Mouse (Mus musculus): ENCODE results near the gene Csf2. TPM values are rescaled to one million over a fixed set of nuclear protein-coding genes. Genes with fewer than 3 reads are reported as not detected.
A peak's percentile ranks its signal among the peaks of the same experiment; 100 is the strongest.

Csf2 gene
- polyA plus RNA-seq, 1 experiment = not detected

DNA sequence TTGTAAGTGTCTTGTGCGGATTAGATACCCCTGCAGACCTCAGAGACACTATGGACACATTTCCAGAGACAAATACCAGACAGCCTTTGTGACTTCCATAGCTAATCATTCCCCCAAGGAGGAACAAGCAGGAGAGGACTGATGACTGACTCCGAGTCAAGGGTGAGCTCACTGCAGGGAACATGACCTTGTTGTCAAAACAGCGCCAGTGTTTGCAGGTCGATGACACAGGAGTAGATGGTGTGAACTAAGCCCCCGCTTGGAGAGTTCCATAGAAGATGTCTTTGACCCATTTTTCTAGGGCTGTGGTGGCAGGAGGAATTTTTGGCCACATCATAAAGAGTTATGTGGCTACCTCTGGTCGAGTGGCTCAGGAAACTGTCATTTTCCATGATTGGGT, 33.4 kb downstream of the Csf2 start:
- H3K27me3 ChIP-seq (ENCODE audit: control insufficient read depth, insufficient read depth, low read length) = no peaks in the 10 kb centered on the region
- no peak overlapping the region for H3K27ac ChIP-seq (ENCODE audit: control insufficient read depth, insufficient read depth, low read depth, low read length)
- peak overlapping the region; percentile 8; the same call in 1 of the 2 replicates for H3K4me3 ChIP-seq (ENCODE audit: control insufficient read depth, low read depth, low read length)
- no peaks in the 10 kb centered on the region for H3K4me1 ChIP-seq (ENCODE audit: control insufficient read depth, insufficient read depth, low read length)
- TF ChIP-seq POLR2A (IDR thresholded peaks at IDR 0.05; ENCODE audit: control insufficient read depth, low read depth, low read length) = no peak
- no peak for TF ChIP-seq CTCF (IDR thresholded peaks at IDR 0.05; ENCODE audit: control insufficient read depth, insufficient read depth, insufficient replicate concordance, low read depth, low read length)
- H3K36me3 ChIP-seq (ENCODE audit: control insufficient read depth, insufficient read depth, low read length) = no peaks in the 10 kb centered on the region

DNA sequence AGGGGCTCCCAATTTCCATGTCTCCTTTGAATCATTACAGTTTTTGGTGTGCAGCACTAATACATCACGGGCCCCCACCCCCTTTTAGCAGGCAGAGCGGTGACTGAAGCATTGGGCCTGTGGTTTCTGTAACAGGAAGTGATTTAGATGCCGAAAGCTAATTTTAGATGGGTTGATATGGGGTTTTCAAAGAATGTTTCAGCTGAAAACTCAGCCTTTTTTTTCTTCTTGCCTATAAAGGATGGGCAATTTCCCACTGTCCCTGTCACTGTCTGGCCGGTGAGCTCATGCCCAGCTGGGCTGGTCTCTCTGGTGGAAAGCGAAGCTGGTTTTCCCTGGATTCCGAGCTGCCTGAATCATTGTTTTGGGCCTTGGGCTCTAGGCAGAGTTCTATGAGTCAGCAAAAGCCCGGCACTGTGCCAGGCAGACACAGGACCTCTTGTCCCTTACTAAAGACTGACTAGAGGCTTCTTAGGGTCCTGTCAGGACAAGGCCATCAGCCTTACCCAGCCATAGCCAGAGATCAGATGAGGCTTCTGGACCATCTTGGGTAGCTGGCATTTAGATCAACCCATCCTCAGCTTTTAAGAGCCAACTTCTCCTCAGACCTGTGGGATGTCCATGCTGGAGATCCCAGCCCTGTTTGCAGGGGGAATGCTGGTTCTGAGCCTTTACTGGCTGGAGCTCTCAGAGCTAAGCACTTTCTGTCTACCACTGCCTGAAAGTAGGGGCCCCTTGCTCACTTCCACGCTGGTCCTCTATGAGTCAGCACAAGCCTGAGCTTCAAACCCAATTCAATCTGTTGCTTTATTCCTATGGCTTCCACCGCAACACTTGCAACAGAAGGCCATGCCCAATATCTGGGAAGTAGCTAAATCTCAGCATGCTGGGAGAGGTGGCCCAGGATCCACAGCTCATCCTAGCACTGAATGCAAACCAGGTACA, 34.7 kb downstream of the Csf2 start:
- Histone ChIP-seq H3K4me3 (ENCODE audit: control insufficient read depth, low read depth, low read length) (peak overlapping the region; percentile 63), H3K27ac (ENCODE audit: control insufficient read depth, insufficient read depth, low read depth, low read length) (no peak overlapping the region), H3K36me3 (ENCODE audit: control insufficient read depth, insufficient read depth, low read length) (no peaks in the 10 kb centered on the region), H3K4me1 (ENCODE audit: control insufficient read depth, insufficient read depth, low read length) (no peaks in the 10 kb centered on the region), H3K27me3 (ENCODE audit: control insufficient read depth, insufficient read depth, low read length) (no peaks in the 10 kb centered on the region)
- TF ChIP-seq CTCF (IDR thresholded peaks at IDR 0.05; ENCODE audit: control insufficient read depth, insufficient read depth, insufficient replicate concordance, low read depth, low read length) (no peak), POLR2A (IDR thresholded peaks at IDR 0.05; ENCODE audit: control insufficient read depth, low read depth, low read length) (no peak)

GRCm38 (mm10) chr11:54213631-54214030, 35.8 kb downstream of the Csf2 start:
- H3K27me3 ChIP-seq (ENCODE audit: control insufficient read depth, insufficient read depth, low read length) = no peaks in the 10 kb centered on the region
- H3K4me1 ChIP-seq (ENCODE audit: control insufficient read depth, insufficient read depth, low read length) = no peaks in the 10 kb centered on the region
- H3K36me3 ChIP-seq (ENCODE audit: control insufficient read depth, insufficient read depth, low read length) = no peaks in the 10 kb centered on the region
- no peak for TF ChIP-seq POLR2A (IDR thresholded peaks at IDR 0.05; ENCODE audit: control insufficient read depth, low read depth, low read length)
- no peak for TF ChIP-seq CTCF (IDR thresholded peaks at IDR 0.05; ENCODE audit: control insufficient read depth, insufficient read depth, insufficient replicate concordance, low read depth, low read length)
- H3K27ac ChIP-seq (ENCODE audit: control insufficient read depth, insufficient read depth, low read depth, low read length) = no peak overlapping the region
- H3K4me3 ChIP-seq (ENCODE audit: control insufficient read depth, low read depth, low read length) = peak overlapping the region; percentile 63

- Histone ChIP-seq H3K36me3 (ENCODE audit: control insufficient read depth, insufficient read depth, low read length) (no peaks in the 10 kb centered on the region), H3K27ac (ENCODE audit: control insufficient read depth, insufficient read depth, low read depth, low read length) (no peak overlapping the region), H3K4me1 (ENCODE audit: control insufficient read depth, insufficient read depth, low read length) (no peaks in the 10 kb centered on the region), H3K4me3 (ENCODE audit: control insufficient read depth, low read depth, low read length) (no peak overlapping the region), H3K27me3 (ENCODE audit: control insufficient read depth, insufficient read depth, low read length) (no peaks in the 10 kb centered on the region)
- no peak for TF ChIP-seq POLR2A (IDR thresholded peaks at IDR 0.05; ENCODE audit: control insufficient read depth, low read depth, low read length)
- TF ChIP-seq CTCF (IDR thresholded peaks at IDR 0.05; ENCODE audit: control insufficient read depth, insufficient read depth, insufficient replicate concordance, low read depth, low read length) = no peak
Observed at GRCm38 (mm10) chr11:54206993-54207392, 42.5 kb downstream of the Csf2 start.

DNA sequence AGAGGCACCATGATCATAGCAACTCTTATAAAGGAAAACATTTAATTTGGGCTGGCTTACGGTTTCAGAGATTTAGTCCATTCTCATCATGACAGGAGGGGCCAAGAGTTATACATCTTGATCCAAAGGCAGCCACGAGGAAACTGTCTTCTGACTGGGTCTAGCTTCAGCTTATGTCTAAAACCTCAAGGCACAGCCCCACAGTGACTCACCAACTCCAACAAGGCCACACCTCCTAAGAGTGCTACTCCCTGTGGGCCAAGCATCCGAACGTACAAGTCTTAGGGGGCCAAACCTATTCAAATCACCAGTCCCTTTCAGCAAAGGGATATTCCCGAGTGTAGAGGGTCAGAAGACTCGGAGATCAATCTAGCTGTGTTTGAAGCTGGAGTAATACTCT, 44.1 kb downstream of the Csf2 start:
- TF ChIP-seq CTCF (IDR thresholded peaks at IDR 0.05; ENCODE audit: control insufficient read depth, insufficient read depth, insufficient replicate concordance, low read depth, low read length) (no peak), POLR2A (IDR thresholded peaks at IDR 0.05; ENCODE audit: control insufficient read depth, low read depth, low read length) (no peak)
- no peak overlapping the region for H3K27ac ChIP-seq (ENCODE audit: control insufficient read depth, insufficient read depth, low read depth, low read length)
- H3K4me1 ChIP-seq (ENCODE audit: control insufficient read depth, insufficient read depth, low read length) = no peaks in the 10 kb centered on the region
- no peaks in the 10 kb centered on the region for H3K36me3 ChIP-seq (ENCODE audit: control insufficient read depth, insufficient read depth, low read length)
- H3K27me3 ChIP-seq (ENCODE audit: control insufficient read depth, insufficient read depth, low read length) = no peaks in the 10 kb centered on the region
- H3K4me3 ChIP-seq (ENCODE audit: control insufficient read depth, low read depth, low read length) = no peak overlapping the region

DNA sequence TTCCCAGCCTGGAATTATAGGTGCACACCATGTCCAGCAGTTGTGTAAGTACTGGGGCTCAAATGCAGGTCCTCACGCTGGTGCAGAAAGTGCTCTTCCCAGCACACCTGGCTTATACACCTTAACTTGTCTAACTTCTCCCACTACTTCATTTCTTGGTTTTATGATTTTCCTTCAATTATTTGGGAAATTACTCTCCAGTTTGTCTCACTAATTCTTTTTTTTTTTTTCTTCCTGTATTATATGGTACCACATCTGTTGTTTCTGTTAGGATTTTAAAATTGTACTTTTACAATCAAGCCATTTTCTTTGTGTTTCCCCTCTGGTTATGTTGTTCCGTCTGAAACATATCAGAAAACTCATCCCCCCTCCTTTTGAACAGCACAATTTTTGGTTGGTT, 44.7 kb downstream of the Csf2 start:
- no peak overlapping the region for H3K27ac ChIP-seq (ENCODE audit: control insufficient read depth, insufficient read depth, low read depth, low read length)
- no peak for TF ChIP-seq POLR2A (IDR thresholded peaks at IDR 0.05; ENCODE audit: control insufficient read depth, low read depth, low read length)
- TF ChIP-seq CTCF (IDR thresholded peaks at IDR 0.05; ENCODE audit: control insufficient read depth, insufficient read depth, insufficient replicate concordance, low read depth, low read length) = no peak
- no peaks in the 10 kb centered on the region for H3K36me3 ChIP-seq (ENCODE audit: control insufficient read depth, insufficient read depth, low read length)
- no peak overlapping the region for H3K4me3 ChIP-seq (ENCODE audit: control insufficient read depth, low read depth, low read length)
- H3K27me3 ChIP-seq (ENCODE audit: control insufficient read depth, insufficient read depth, low read length) = no peaks in the 10 kb centered on the region
- no peaks in the 10 kb centered on the region for H3K4me1 ChIP-seq (ENCODE audit: control insufficient read depth, insufficient read depth, low read length)

DNA sequence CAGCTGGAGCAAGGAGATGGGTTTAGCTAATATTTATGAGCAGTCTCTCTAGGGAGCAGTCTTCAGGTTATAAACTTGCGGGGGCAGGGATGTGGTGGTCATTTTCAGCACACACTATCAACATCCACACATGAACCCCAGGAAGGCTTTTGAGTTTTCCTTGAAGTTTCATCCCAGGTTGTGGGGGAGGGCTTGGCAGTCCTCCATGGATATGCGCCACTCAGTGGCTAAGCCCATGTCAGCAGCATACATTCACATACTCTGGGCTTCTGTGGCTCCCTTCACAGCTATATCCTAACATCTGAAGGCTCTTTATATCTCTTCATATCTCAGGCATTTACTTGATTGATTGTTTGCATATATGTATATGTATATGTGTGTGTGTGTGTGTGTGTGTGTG, 46.3 kb downstream of the Csf2 start:
- Histone ChIP-seq H3K4me3 (ENCODE audit: control insufficient read depth, low read depth, low read length) (no peak overlapping the region), H3K27ac (ENCODE audit: control insufficient read depth, insufficient read depth, low read depth, low read length) (no peak overlapping the region), H3K27me3 (ENCODE audit: control insufficient read depth, insufficient read depth, low read length) (no peaks in the 10 kb centered on the region), H3K36me3 (ENCODE audit: control insufficient read depth, insufficient read depth, low read length) (no peaks in the 10 kb centered on the region), H3K4me1 (ENCODE audit: control insufficient read depth, insufficient read depth, low read length) (no peaks in the 10 kb centered on the region)
- TF ChIP-seq POLR2A (IDR thresholded peaks at IDR 0.05; ENCODE audit: control insufficient read depth, low read depth, low read length) = no peak
- TF ChIP-seq CTCF (IDR thresholded peaks at IDR 0.05; ENCODE audit: control insufficient read depth, insufficient read depth, insufficient replicate concordance, low read depth, low read length) = no peak
